Mouse (Mus musculus): ENCODE measurements at regions not wholly inside any gene's neighbourhood (a gene's known extent, or its start where the extent isn't known, plus 50 kb on each side); places are given as distances from the start of the nearest gene placed in this dataset.
A peak's percentile ranks its signal among the peaks of the same experiment; 100 is the strongest.

- no peak for DNase-seq (ENCODE audit: low spot score)
Observed at GRCm38 (mm10) chr12:25382961-25383360, 286.0 kb upstream of the Id2 start.

GRCm38 (mm10) chr12:25382475-25382874 lies 285.5 kb upstream of the Id2 start:
- no peak for DNase-seq (ENCODE audit: low spot score)

- DNase-seq (ENCODE audit: low spot score): peak; percentile 24
Observed at GRCm38 (mm10) chr12:25381619-25382018, 284.7 kb upstream of the Id2 start.

GRCm38 (mm10) chr12:25379996-25380395 lies 283.1 kb upstream of the Id2 start:
- no peak for DNase-seq (ENCODE audit: low spot score)

- no peak for DNase-seq (ENCODE audit: low spot score)
Observed at GRCm38 (mm10) chr12:25379016-25379415, 282.1 kb upstream of the Id2 start.

DNA sequence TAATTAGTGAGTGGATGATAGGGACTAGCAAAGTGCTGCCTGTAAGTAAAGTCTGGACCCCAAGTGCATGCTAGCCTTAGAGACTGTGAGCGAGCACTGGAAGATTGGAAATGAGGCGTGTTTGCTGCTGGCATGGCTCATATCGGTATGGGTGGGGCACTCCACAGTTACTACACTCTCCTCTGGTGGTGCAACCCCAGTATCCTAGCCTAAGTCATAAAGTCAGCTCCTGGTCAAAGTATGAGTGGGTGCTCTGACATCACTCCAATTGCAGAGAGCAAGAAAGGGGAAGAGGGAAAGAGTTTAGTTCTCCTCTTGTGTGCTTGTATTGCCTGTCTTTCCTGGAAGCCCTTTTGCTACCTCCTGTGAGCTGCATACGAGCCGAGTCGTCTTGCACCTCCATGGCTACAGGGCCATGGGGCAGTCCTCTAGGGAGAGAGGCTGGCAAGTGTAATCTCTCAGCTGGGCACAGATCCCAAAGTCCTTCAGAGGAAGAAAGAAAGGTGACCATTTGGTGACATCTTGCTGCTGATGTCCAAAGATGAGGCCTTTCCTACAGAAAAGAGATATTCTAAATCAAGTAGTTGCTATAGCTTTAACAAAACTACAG lies 281.2 kb upstream of the Id2 start:
- DNase-seq (ENCODE audit: low spot score): no peak

DNA sequence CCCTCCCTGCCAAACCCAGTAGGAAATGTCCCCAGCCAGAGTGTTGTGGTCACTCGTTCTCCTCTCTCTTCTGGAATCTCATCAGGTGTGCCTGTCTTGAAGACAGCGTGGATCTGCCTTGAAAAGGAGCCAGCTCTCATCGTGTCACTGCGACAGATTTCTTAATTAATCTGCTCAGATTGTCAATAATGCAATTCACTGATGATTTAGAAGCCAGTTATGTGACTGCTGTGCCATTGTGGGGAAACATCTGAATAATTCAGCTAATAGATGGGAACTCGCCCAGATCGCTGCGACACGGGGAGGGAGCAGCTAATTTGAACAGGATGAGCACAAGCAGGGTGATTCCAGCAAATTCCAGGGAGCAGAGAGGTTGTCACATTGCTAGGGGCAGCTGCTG lies 279.5 kb upstream of the Id2 start:
- no peak for DNase-seq (ENCODE audit: low spot score)

- DNase-seq (ENCODE audit: low spot score): no peak
Observed at GRCm38 (mm10) chr12:25367541-25367940, 270.6 kb upstream of the Id2 start.

- no peak for DNase-seq (ENCODE audit: low spot score)
Observed at GRCm38 (mm10) chr12:25365600-25366267, 268.8 kb upstream of the Id2 start.

DNA sequence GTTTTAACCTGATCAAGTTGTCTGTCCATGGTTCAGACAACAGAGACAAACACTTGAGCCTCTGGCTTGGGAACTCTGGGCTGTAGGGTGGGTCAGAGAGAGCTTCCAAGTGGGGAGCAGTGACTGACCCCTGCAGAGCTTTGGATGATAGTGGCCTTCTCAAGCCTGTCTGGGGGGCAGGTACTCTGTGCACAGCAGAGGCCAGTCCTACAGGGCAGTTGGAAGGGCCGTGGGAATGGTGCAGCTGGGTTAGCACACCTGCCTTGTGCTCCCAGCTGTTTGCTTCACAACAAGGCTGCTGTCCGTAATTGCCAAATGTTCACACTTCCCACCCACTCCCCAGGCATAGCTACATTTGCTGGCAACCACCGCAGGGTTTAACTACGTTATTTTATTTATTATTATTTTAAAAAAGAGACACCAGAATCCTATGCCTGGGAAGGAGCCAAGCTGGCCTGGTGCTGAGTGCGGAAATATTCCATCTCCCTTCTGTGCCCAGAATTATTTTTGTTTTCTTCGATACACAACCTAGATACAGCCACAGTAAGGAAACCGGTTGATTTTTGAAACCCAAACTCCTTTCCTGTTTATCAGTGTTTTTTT lies 268.1 kb upstream of the Id2 start:
- DNase-seq (ENCODE audit: low spot score): no peak

DNA sequence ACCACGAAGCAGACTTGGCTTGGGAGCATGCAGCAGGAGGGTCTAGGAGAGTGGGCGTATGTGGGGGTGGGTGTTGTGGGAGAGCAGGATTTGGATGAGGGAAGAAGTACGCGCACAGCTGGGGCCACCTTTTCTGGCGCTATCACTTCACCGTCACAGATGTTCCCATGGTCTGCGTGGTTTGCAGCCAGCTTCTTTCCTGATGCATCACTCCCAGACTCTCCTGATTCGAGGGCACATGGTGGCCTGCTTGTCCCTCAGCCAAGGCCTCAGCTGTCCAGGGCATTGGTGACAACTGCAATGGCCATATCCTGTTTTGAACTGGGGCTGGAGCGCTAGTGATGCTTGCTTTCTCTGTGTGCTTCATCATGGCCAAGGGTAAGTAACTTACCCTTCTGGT lies 266.9 kb upstream of the Id2 start:
- no peak for DNase-seq (ENCODE audit: low spot score)

DNA sequence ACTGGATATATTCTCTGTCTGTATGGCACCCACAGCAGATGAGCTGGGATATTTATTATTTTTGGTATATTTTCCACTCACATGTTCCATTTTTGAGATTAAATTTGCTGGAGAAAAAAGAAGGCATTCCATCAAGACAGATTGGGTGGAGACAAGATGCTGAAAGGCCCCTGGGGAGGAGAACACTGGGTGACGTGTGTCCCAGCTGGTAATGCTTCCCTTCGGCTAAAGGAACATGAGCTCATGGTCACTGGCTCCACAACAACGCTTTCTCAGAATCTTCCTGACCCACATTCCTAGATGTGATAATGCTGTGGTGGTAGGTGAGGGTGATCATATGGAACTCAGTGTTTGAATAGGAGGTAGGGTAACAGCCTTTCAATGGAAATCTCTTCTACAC lies 266.4 kb upstream of the Id2 start:
- DNase-seq (ENCODE audit: low spot score): no peak

DNA sequence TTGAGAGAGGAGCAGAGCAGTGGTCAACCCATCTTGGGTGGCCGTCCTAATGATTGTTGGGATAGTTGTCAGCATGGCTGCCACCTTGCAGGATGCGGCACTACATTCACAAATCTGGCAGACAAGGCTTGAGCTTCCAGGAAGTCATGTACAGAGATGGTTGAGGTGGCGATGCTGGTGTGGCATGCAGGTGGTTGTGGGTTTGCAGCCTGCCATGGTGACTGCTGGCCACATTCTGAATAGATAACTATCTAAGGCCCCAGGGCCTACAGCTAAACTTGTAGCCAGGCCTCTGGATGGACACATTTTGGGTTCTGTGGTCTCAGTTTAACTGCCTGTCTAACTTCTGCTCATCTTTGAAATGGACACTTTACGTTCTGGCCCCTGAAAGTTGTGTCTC lies 265.8 kb upstream of the Id2 start:
- no peak for DNase-seq (ENCODE audit: low spot score)

GRCm38 (mm10) chr12:25360726-25361125 lies 263.8 kb upstream of the Id2 start:
- no peak for DNase-seq (ENCODE audit: low spot score)

DNA sequence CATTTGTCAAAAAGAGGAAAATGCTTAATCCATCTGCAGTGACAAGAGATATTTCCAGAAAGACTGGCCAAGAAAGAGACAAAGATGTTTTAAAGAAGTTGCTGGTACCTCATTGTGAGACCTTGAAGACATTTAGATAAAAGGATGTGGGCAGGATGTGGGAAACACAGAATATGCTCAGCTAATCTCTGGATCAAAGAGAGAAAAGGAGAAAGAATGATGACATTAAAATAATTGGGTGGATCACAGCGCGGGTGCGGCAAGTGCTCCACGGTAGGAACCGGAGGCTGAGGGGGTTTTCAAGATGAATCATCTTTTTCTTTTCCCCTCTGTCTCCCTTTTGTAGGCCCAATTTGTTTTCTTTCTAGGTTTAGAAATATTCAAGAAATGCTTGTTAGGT lies 263.0 kb upstream of the Id2 start:
- DNase-seq (ENCODE audit: low spot score): no peak

- no peak for DNase-seq (ENCODE audit: low spot score)
Observed at GRCm38 (mm10) chr12:25358846-25359525, 262.0 kb upstream of the Id2 start.

GRCm38 (mm10) chr12:25356774-25357173 lies 259.8 kb upstream of the Id2 start:
- no peak for DNase-seq (ENCODE audit: low spot score)

DNA sequence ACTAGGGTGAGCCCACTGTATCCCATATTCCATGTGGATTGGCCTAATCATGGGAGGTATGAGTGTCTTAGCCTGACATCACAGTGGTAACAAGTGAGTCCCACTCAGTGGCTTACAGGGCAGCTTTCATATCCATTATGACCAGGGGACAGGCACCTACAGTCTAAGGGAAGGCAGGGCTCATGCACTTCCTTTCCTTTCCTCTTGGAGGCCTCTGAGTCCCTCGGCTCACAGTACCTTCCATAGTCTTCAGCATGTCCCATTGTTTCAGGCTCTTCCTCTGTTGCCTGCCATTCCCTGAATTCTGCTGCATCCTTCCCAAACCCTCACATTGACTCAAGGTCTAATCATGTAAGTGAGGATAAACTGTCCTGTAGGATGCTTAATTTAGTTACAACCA lies 258.3 kb upstream of the Id2 start:
- no peak for DNase-seq (ENCODE audit: low spot score)

- DNase-seq (ENCODE audit: low spot score): peak; percentile 14
Observed at GRCm38 (mm10) chr12:25353402-25353896, 256.5 kb upstream of the Id2 start.

- no peak for DNase-seq (ENCODE audit: low spot score)
Observed at GRCm38 (mm10) chr12:25352160-25352559, 255.2 kb upstream of the Id2 start.

DNA sequence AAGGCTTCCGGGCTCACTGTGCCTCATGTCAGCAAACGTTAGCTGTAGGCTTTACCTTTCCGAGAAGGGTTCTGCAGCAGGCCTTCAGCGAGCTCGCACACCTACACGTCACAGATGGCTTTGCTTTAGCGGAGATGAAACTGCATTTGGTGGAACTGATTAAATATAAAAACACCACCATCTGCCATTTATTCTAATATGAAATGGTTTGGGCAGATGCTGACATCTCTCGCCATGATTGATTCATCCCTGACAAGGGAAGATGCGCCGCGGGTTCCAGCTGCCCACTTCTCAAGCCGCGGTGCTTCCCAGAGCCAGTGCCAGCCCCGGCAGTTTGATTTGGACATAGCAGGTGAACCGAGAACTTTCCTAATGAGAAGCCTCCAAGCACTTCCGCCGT lies 247.4 kb upstream of the Id2 start:
- DNase-seq (ENCODE audit: low spot score): no peak

GRCm38 (mm10) chr12:25338771-25339170 lies 241.8 kb upstream of the Id2 start:
- DNase-seq (ENCODE audit: low spot score): no peak

DNA sequence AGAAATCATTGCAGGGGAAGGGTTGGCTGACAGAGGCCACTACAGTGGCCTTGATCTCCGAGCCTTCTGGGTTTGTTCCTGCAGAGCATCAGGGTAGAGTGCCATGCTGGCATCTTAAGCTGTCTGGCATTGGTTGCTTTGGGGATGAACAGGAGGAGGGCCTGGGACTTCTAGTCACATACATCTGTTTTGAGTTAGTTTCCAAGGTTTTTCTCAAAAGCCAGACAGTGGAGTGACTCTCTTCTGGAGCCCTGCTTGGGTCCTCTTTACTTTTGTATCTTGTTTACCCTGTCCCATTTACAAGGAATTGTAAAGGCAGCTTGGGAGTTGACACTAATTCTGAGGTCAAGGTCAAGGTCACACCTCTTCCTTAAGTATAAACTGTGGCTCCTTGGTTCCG lies 239.0 kb upstream of the Id2 start:
- DNase-seq (ENCODE audit: low spot score): peak; percentile 37
